Mouse (Mus musculus): ENCODE data around the gene Apobec3.
"Not testable (repeated sequence)": the region's sequence is repeated elsewhere in the genome, so short reads cannot be mapped to it uniquely, and the experiment has no call there.

Gene Apobec3

DNA sequence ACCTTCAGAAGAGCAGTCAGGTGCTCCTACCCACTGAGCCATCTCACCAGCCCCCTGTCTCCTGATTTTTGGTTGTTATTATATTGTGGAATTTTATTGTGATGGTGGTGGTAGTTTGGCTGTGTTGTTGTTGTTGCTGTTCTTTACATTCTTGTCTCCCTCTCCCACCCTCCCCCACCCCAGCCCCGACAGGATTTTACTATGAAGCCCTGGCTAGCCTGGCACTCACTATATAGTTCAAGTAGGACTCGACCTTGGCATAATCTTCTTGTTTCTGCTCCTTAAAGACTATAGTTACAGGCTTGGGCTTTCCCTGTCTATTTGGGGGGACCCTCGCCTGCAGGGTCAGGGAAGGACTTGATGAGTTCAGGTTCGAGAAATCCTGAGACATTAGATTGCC is 2.9 kb downstream of the Apobec3 start:
- DNase-seq (ENCODE audit: low read depth in 2 of 2, low spot score in 2 of 2), result no peak

DNA sequence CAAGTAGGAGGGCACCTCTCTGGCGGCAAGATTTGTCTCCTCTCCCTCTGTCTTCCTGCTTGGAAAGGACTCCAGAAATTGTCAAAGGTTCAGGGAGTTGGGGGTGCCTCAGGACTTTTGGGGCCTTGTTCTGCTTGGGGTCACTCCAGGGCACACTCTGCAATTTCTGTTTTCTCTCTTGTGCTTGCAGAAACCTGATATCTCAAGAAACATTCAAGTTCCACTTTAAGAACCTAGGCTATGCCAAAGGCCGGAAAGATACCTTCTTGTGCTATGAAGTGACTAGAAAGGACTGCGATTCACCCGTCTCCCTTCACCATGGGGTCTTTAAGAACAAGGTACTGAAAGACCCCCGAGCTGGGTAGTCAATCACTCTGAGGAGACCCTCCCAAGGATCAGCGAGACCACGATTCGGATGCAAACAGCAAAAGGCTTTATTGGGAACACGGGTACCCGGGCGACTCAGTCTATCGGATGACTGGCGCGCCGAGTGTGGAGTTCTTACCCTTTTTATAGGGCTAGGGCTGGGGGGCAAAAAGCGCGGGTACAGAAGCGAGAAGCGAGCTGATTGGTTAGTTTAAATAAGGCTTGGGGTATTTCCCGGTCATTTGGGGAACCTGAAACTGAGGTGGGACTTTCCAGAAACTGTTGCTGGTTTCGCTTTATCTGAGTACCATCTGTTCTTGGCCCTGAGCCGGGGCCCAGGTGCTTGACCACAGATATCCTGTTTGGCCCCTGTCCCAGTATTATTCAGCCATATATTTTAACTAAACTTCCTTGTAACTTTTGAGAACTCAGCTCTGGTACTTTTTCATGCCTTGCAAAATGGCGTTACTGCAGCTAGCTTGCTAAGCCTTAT is 4.0 kb downstream of the Apobec3 start:
- not testable (repeated sequence) for DNase-seq (ENCODE audit: low read depth in 2 of 2, low spot score in 2 of 2)

DNA sequence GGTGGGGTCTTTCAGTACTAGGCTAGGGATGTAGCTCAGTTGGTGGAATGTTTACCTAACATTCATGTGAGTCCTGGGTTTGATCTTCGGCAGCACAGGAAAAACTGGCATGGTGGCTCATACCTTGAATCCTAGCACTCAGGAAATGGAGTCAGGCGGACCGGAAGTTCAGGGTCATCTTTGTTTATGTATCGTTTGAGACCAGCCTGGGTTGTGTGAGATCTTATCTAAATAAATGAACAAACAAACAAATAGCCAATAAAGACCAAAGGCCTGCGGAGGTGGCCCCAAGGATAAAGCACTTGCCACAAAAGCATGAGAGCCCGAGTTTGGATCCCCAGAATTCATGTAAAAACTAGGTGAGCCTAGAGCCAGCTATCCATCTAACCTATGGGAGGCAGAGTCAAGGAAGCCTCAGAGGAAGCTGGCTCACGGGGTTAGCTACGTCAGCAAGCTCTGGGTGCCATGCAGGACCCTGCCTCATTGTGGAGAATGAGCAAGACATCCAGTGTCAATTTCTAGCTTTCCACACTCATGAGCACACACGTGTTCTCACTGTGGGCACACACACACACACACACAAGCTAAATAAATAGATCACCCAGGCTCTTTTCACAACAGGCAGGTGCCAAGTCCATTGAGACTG is 4.7 kb downstream of the Apobec3 start:
- DNase-seq (ENCODE audit: low read depth in 2 of 2, low spot score in 2 of 2), result no peak

DNA sequence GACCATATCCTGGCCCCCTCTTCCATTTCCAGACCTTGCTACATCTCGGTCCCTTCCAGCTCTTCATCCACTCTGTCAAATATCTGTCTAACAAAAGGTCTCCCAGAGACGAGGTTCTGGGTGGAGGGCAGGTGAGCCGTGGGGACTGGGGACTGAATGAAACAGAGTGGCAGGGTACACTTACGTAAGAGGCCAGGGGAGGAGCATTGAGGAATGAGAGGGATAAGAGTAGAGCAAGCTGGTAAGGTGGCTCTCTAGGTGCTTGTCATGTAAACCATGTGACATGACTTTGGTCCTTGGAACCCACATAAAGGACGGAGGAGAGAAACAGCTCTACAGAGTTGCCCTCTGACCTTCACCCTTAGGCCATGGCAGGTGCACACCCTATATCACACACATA is 7.5 kb downstream of the Apobec3 start:
- no peak for DNase-seq (ENCODE audit: low read depth in 2 of 2, low spot score in 2 of 2)

DNA sequence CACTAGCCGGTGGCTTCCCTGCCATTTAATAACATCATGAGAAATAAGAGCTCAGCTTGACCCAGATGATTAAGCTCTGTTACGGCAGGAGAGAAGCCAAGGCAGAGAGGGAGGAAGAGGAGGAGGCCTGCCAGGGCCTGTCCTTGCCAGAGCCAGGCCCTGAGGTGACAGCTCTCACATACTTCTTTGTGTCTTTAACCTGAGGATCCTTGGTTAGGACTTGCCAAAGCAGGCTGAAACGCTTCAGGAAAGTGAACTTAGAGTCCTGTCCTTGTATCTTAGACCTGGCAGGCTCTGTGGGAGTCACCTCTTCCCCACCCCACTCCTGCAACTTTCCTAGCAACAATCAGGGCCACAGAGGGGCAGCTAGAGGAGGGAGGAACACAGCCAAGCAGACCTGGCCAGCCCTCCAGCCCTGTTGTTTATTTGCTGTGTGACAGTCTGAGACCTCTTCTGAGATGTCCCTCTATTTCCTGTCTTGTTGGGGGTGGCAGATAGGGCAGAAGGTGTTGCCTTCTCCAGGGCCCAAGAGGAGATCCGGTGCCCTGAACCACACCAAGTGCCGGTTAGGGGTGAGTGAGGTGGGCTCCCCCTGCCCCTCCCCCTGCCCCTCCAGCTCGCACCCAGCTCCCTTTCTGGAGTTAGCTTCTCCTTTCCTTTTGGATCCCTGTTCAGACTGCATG is 8.5 kb downstream of the Apobec3 start:
- DNase-seq (ENCODE audit: low read depth in 2 of 2, low spot score in 2 of 2), result no peak

DNA sequence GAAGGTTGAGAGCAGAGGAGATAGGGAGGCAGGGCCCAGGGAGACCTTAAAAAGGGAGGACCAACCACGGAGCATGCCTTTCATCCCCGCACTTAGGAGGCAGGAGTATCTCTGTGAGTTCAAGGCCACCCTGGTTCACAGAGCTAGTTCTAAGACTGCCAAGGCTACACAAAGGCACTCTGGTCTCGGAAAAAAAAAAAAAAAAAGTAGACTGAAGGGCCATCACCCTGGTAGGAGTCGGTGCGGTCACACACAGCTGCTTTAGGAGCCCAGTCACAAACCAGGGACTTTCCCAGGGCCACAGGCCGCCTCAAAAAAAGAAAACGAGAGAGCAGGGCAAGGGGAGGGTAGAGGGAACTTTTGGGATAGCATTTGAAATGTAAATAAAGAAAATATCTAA is 9.3 kb downstream of the Apobec3 start:
- DNase-seq (ENCODE audit: low read depth in 2 of 2, low spot score in 2 of 2), result no peak

DNA sequence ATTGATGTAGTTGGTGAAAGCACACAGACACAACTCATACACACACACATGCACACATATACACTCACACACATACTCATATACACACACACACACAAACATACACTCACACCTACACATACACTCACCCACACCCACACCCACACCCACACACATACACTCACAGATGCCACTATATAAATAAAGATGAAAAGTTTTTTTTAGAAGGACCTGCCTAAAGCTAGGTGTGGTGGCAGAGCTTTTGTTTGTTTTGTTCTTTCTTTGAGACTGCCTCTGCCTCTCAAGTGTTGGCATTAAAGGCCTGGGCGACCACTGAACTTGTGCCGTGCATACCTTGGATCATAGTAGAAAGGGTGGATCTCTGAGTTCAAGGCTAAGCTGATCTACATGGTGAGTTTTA is 9.9 kb downstream of the Apobec3 start:
- DNase-seq (ENCODE audit: low read depth in 2 of 2, low spot score in 2 of 2), result no peak

DNA sequence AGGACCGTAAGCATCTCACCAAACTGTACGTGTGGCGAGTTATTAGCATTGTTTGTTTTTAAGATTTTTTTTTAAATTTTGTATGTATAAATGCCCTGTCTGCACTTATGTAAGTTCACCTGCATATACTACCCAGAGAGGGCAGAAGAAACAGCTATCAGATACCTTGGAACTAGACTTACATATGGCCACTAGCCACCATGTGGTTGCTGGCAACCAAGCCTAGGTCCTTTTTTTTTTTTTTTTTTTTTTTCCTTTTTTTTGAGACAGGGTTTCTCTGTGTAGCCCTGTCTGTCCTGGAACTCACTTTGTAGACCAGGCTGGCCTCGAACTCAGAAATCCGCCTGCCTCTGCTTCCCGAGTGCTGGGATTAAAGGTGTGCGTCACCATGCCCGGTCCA is 11.6 kb downstream of the Apobec3 start:
- DNase-seq (ENCODE audit: low read depth in 2 of 2, low spot score in 2 of 2), result not testable (repeated sequence)

DNA sequence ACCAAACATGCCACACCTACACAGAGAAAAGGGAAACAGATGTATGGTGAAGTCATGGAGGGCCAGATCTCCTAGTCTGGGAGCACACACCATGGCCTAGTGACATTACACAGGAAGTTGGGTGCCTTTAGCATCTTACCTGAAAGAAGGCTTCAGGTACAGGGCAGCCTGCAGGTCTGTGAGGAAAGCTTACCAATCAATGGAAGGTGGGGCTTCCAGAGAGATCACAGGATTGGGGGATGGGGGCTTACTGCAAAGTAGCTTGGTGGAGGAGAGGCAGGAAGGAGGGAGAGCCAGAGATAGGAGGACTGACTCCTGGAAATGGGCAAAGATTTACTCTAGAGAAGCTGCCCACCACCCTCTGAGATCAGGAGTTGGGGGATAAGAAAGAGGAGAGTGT is 12.5 kb downstream of the Apobec3 start:
- DNase-seq (ENCODE audit: low read depth in 2 of 2, low spot score in 2 of 2), result no peak

DNA sequence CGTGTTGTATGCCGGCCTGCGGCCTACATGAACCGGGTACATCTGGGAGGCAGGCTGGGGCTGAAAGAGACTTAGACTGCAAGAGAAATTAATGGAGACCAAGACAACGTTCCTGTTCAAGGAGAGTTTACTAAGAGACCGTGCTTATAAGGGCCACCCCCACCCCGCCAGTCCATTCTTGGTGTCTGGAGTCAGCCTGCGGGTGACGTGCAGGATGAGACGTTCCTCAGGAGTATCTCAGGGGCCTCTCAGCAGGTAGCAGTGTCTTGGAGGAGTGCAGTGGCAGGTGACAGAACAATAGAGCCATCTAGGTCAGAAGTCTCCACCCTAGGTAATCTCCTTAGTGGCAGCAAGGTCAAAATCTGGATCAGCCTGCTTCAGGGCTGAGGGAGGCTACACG is 13.2 kb downstream of the Apobec3 start:
- DNase-seq (ENCODE audit: low read depth in 2 of 2, low spot score in 2 of 2), result not testable (repeated sequence)

DNA sequence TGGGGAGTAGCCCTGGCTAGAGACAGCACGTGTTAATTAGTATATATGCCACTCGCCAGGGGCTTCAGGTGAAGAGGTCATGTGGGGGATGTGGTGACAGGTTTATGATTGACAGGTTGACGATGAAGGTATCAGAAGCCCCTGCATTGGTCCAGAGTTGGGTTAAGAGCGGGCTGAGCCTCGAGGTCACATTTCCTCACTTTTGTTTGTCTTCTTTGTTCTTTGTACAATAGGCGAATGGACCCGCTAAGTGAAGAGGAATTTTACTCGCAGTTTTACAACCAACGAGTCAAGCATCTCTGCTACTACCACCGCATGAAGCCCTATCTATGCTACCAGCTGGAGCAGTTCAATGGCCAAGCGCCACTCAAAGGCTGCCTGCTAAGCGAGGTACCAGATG is 13.8 kb downstream of the Apobec3 start:
- no peak for DNase-seq (ENCODE audit: low read depth in 2 of 2, low spot score in 2 of 2)

DNA sequence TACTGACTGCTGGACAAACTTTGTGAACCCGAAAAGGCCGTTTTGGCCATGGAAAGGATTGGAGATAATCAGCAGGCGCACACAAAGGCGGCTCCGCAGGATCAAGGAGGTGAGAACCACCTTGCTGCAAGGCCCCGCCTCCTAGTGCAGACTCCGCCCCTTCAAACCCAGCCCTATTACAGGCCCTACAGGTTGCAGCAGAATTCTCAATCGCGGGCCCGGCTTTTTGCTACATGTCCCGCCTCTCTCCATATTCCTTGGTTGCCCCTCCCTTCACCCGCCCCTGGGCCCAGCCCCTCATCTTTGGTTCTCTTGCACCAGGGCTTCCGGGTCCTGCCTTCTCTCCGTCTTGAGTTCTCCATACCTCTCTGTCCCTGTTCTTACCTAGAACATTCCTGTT is 15.4 kb downstream of the Apobec3 start:
- no peak for DNase-seq (ENCODE audit: low read depth in 2 of 2, low spot score in 2 of 2)

DNA sequence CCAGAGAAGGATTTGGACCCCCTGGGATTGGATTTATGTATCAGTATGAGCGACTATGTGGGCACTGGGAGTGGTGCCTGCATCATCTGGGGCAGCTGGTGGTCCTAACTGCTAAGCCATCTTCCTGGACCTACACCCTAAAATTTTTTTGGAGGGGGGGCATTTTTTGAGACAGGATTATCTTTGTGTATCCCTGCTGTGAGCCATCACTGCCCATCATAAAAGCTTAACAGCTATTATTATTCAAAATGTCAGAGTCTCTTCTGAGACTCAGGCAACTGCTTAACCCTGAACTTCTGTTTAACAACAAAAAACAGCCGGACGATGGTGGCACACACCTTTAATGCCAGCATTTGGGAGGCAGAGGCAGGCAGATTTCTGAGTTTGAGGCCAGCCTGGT is 17.5 kb downstream of the Apobec3 start:
- not testable (repeated sequence) for DNase-seq (ENCODE audit: low read depth in 2 of 2, low spot score in 2 of 2)

DNA sequence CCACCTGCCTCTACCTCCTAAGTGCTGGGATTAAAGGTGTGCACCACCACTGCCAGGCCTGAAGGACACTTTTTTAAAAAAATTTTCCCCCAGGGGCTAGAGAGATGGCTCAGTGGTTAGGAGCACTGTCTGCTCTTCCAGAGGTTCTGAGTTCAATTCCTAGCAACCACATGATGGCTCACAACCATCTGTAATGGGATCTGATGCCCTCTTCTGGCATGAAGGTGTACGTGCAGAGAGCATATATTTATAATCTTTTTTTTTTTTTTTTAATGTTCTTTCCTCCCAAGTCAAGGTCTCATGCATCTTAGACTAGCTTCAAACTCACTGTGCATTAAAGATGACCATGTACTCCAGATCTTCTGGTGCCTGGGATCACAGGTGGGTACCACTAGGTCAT is 19.4 kb downstream of the Apobec3 start:
- DNase-seq (ENCODE audit: low read depth in 2 of 2, low spot score in 2 of 2), result not testable (repeated sequence)

DNA sequence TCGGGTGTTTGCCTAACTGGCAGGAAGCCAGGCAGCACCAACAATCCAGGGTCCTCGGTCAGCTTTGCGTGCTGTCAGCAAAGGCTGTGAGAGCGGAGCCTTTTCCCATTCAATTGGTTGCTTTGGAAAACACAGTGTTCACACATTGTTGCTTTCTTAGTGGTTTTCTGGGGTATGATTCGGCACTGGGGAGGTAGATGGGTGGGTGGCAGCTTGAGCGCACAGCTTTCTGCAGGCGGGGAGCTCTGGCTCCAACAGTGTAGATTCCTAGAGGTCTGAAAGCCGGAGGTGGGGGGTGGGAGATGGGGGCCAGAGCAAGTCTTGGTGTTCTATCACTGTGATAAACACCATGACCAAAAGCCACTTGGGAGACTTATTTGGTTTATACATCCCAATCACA is 19.9 kb downstream of the Apobec3 start:
- DNase-seq (ENCODE audit: low read depth in 2 of 2, low spot score in 2 of 2), result no peak

DNA sequence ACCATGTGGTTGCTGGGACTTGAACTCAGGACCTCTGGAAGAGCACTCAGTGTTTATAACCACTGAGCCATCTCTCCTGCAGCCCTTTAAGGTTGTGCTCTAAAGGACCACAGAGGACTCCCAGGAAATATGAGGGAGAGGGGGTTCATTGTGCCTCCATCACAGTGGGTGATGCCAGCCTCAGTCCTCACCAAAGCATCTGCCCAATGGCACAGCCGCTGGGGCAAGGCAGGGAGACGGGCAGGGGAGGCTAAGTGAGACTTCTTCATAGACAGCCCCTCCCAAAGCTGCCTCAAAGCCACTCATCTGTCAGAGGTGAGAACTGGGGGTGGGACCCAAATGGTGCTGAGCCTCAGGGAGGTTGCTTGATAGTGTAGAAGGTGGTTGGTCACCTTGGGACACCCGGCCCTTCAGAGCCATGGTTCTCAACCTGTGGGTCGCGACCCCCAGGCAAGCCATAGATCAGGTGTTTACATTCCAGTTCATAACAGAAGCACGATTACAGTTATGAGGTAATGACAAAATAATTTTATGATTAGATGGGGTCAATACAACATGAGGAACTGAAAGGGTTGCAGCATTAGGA is 22.4 kb downstream of the Apobec3 start:
- no peak for DNase-seq (ENCODE audit: low read depth in 2 of 2, low spot score in 2 of 2)

DNA sequence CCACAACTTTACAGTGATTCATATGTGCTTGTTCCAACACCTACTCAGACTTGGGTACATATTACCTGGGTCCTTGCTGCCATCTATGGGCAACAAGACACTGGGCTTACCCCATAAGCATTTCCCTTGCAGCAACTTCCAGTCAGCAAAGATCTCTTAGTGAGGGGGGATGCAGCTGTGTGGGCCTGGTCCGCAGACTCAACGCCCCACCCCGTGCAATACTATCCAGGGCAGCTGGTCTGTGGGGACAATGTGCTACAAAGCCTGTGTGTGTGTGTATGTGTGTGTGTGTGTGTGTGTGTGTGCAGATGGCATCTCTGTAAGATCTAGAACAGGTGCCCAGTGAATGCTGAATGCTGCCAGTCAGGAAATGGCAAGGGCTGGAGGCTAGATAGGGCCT is 22.9 kb downstream of the Apobec3 start:
- no peak for DNase-seq (ENCODE audit: low read depth in 2 of 2, low spot score in 2 of 2)

DNA sequence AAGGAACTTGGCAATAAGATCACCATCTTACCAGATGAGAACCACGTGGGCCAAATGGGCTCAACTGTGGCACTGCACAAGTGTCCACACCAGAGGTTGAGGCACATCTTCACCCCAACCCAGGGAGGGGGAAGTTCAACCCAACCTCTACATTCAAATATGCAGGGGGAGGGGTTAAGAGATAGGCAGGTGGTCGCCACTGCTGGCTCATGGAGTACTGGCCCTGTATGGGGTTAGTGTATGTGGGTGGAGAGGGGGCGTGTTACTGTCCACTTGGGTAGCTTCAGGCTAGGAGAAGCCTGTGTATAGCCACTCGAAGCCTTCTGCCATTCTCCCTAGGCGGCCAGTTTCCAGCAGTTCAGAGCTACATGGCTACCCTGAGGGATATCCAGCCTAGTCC is 24.7 kb downstream of the Apobec3 start:
- no peak for DNase-seq (ENCODE audit: low read depth in 2 of 2, low spot score in 2 of 2)

DNA sequence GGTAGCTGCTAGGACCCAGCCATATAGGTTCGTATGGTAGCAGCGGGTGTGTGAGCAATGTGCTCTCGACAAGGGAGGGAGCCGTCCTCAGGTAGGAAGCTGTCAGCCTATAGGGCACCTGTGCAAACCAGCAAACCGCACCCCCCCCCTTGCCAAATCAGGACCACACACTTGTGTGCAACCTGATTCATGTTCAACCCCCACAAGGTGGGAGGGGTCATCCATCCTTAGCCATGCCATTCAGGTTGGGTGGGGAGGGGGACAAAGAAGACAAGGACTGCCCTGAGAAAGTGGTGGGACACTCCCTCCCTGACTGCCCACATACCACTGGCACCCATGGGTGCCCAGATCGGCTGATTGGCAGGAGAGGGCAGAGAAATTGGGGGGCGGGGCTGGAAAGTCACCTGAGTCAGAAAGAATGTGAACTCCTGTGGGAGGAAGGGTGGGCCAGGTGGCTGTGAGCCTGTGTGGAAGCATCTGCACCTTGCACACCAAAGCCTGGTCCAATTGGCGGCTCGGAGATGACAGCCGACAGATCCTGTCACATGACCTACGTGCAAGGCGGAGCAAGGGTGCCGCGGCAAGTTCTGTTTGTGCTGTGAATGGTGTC is 25.8 kb downstream of the Apobec3 start:
- DNase-seq (ENCODE audit: low read depth in 2 of 2, low spot score in 2 of 2), result no peak

DNA sequence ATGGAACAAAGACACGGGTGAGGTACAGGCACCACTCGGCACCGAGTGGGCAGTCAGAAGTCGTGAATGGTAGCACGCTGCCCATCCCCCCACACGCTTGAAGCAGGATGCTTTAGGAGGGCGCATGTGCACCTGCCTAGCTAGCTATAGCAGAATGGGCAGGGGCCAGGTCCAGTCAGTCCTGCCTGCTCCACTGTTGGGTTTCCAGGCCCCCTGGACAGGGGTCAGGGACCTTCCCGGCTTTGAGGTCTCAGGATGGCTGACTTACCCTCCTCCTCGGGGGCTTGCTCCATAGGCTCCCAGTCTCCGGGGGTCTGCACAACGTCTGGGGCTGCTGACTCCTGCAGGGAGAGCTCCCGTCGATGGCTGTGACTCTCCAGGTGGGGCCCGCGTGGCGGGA is 27.0 kb downstream of the Apobec3 start:
- DNase-seq (ENCODE audit: low read depth in 2 of 2, low spot score in 2 of 2), result no peak

DNA sequence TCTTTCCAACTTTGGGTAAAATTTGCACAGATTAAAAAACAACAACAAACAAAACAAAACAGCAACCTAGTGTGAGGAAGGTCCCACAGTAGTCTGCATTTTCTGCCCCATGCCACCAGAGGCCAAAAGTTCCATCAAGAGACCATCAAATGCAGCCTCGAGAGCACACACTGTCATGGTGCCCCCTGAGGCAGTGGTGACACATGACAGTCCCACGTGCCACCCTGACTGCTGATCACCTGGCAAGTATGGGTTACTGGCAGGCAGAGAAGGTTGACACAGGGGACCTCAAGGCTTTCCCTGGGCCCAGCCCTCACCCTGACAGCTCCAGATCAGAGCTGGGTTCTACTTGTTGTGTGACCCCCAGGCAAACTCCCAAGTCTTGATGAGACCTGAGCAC is 28.3 kb downstream of the Apobec3 start:
- DNase-seq (ENCODE audit: low read depth in 2 of 2, low spot score in 2 of 2), result no peak

All from CD8-positive naive resting alpha-beta T cell, adult 2 months (primary cell).